Mouse (Mus musculus) limb, embryonic 14.5 days (tissue): ENCODE measurements around the gene Sec24a. TPM values are rescaled to one million over a fixed set of nuclear protein-coding genes. Genes with fewer than 3 reads are reported as not detected.
"Not testable (repeated sequence)": the region's sequence is repeated elsewhere in the genome, so short reads cannot be mapped to it uniquely, and the experiment has no call there.

Experiments used
- ATAC-seq: fragments of 200-750 bp; cut with Nextera tagmentation; 2 replicates; pipeline ENCODE4 v1.8.0; 2017; ENCODE audit warnings: low read depth, moderate number of reproducible peaks, moderate TSS enrichment; ENCODE audit not compliant: low FRiP score
- DNase-seq: peaks from one replicate; pipeline ENCODE4 v3.0.0-alpha.2; 2015; ENCODE audit warnings: low spot score
- H3K27ac ChIP-seq: fragments of 300-500 bp; sonication (generic); replicated peaks from 2 replicates; pipeline ENCODE4 v1.5.1; 2014; ENCODE audit warnings: low read depth, mild to moderate bottlenecking, low read length, moderate library complexity, mixed read lengths
- H3K27me3 ChIP-seq: fragments of 300-500 bp; sonication (generic); 2 replicates; pipeline ENCODE4 v1.6.1; 2014; ENCODE audit warnings: low read length, mixed read lengths; ENCODE audit not compliant: control insufficient read depth, insufficient read depth
- H3K36me3 ChIP-seq: fragments of 300-500 bp; sonication (generic); 2 replicates; pipeline ENCODE4 v1.6.1; 2014; ENCODE audit warnings: mild to moderate bottlenecking, low read length, moderate library complexity, mixed read lengths; ENCODE audit not compliant: control insufficient read depth, insufficient read depth
- H3K4me1 ChIP-seq: fragments of 300-500 bp; sonication (generic); 2 replicates; pipeline ENCODE4 v1.6.1; 2014; ENCODE audit warnings: antibody characterized with exemption, low read length, mixed read lengths; ENCODE audit not compliant: control insufficient read depth, insufficient read depth
- H3K4me2 ChIP-seq: fragments of 300-500 bp; sonication (generic); replicated peaks from 2 replicates; pipeline ENCODE4 v1.6.1; 2014; ENCODE audit warnings: low read depth, mild to moderate bottlenecking, low read length, moderate library complexity; ENCODE audit not compliant: severe bottlenecking
- H3K4me3 ChIP-seq: fragments of 300-500 bp; sonication (generic); replicated peaks from 2 replicates; pipeline ENCODE4 v1.5.1; 2014; ENCODE audit warnings: low read length
- H3K9ac ChIP-seq: fragments of 300-500 bp; sonication (generic); 2 replicates; pipeline ENCODE4 v1.6.1; 2014; ENCODE audit warnings: mild to moderate bottlenecking, low read depth, low read length, moderate library complexity; ENCODE audit not compliant: severe bottlenecking
- H3K9me3 ChIP-seq: fragments of 300-500 bp; sonication (generic); 2 replicates; pipeline ENCODE4 v1.6.1; 2016; ENCODE audit warnings: low read length; ENCODE audit not compliant: control insufficient read depth
- POLR2A ChIP-seq: fragments of 200-500 bp; IDR thresholded peaks from 2 replicates; pipeline ENCODE4 v1.8.0; 2012; ENCODE audit warnings: inconsistent platforms, mild to moderate bottlenecking, moderate library complexity, borderline replicate concordance; ENCODE audit not compliant: insufficient read depth, insufficient read length; ENCODE audit errors: extremely low read depth
- WGBS: fragments of 180-500 bp; shearing (Covaris S2); extraction: QIAGEN DNeasy Blood & Tissue Kit; methylation state at CpG from one replicate; pipeline ENCODE4 v1.1.7; 2014; 5-methylcytosine and 5-hydroxymethylcytosine counted together
- polyA plus RNA-seq, 2 experiments: library from polyadenylated mRNA; depleted of rRNA in 1 of 2; stranded (reverse) in 1 of 2; unstranded in 1 of 2; fragments of >200 nt; fragmentation: Nextera tagmentation in 1 of 2; extraction: Ambion mirVana in 1 of 2; gene quantifications; 2 replicates each; pipeline versions ENCODE4 v1.2.1 to v1.2.3; 2012 to 2014

Gene Sec24a
- polyA plus RNA-seq, 2 experiments: 15.2 to 18.0 TPM

- H3K36me3 ChIP-seq: peaks cover 46% of the 10 kb centered on the region
Observed at GRCm38 (mm10) chr11:51694984-51695383, 68.5 kb downstream of the Sec24a start.

DNA sequence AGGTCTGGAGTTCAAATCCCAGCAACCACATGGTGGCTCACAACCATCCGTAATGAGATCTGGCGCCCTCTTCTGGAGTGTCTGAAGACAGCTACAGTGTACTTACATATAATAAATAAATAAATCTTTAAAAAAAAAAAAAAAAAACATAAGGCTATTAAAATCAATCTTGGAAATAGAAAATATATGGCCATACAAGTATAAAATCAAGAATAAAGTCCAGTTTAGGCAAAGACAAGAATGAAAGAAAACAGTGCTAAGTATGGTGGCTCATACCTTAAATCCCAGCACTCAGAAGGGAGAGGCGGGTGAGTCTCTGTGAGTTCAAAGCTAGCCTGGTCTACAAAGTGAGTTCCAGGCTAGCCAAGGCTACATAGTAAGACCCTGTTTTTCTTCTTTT lies 72.8 kb downstream of the Sec24a start:
- not testable (repeated sequence) for H3K4me1 ChIP-seq, H3K9ac ChIP-seq, H3K27me3 ChIP-seq, H3K4me2 ChIP-seq, DNase-seq, ATAC-seq, H3K27ac ChIP-seq, H3K36me3 ChIP-seq, H3K4me3 ChIP-seq, H3K9me3 ChIP-seq
- 100% methylated on average over 1 of the region's 3 CpGs for WGBS

More at GRCm38 (mm10) chr11:51694984-51695383, 68.5 kb downstream of the Sec24a start:
- no peaks in the 10 kb centered on the region for H3K4me1 ChIP-seq
- ATAC-seq: no peak
- no peak overlapping the region for H3K27ac ChIP-seq
- no peak for TF ChIP-seq POLR2A
- no peak overlapping the region for H3K9ac ChIP-seq
- H3K9me3 ChIP-seq: no peaks in the 10 kb centered on the region
- H3K4me2 ChIP-seq: no peak overlapping the region
- 97% methylated on average over 3 of the region's 3 CpGs for WGBS
- no peak for DNase-seq
- no peaks in the 10 kb centered on the region for H3K27me3 ChIP-seq
- H3K4me3 ChIP-seq: no peak overlapping the region

DNA sequence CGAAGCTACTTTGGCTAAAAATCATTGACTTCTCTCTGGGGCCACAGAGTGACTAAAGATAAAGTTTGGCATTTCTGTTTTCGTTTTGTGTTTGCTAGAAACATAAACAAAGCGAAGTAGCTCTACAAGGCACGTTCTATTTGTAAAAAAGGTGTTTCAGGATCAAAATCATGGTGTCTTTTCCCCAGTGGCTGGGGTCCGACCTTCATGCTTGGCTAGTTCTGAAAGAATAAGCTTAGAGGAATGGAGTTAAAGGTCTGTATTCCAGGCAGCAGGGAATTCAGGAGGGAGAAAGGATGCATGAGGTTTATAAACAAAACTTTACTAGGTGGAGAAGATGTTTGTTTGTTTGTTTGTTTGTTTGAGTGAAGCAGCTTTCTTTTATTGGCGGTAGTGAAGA lies 74.1 kb downstream of the Sec24a start:
- Histone ChIP-seq H3K4me3 (peak overlapping the region; percentile 76), H3K9me3 (no peaks in the 10 kb centered on the region), H3K4me1 (peaks cover 9% of the 10 kb centered on the region), H3K36me3 (peaks cover 12% of the 10 kb centered on the region; the same call in 1 of the 2 replicates), H3K27me3 (no peaks in the 10 kb centered on the region), H3K27ac (peak overlapping the region; percentile 99), H3K4me2 (peak overlapping the region; percentile 81), H3K9ac (peak overlapping the region; percentile 85)
- ATAC-seq (no peak), DNase-seq (no peak)
- WGBS: 24% methylated on average over 6 of the region's 6 CpGs
- no peak for TF ChIP-seq POLR2A

- DNase-seq: peak; percentile 99
- ATAC-seq: peak; percentile 99
- peak within 1 kb of the TSS; percentile 85 for H3K9ac ChIP-seq
- H3K4me1 ChIP-seq: peaks cover 9% of the 10 kb centered on the region
- H3K36me3 ChIP-seq: peaks cover 12% of the 10 kb centered on the region; the same call in 1 of the 2 replicates
- no peaks in the 10 kb centered on the region for H3K9me3 ChIP-seq
- H3K27ac ChIP-seq: peak within 1 kb of the TSS; percentile 99
- H3K27me3 ChIP-seq: no peaks in the 10 kb centered on the region
- peak; percentile 89; the same call in 1 of the 2 replicates for TF ChIP-seq POLR2A
- peak within 1 kb of the TSS; percentile 76 for H3K4me3 ChIP-seq
- peak within 1 kb of the TSS; percentile 81 for H3K4me2 ChIP-seq
- WGBS: under 1% methylated on average over 60 of the region's 60 CpGs
Observed at GRCm38 (mm10) chr11:51688330-51689328, 74.8 kb downstream of the Sec24a start, which contains the start of gene 0610009B22Rik. TSS of gene 0610009B22Rik (minus strand) at chr11:51688874.

DNA sequence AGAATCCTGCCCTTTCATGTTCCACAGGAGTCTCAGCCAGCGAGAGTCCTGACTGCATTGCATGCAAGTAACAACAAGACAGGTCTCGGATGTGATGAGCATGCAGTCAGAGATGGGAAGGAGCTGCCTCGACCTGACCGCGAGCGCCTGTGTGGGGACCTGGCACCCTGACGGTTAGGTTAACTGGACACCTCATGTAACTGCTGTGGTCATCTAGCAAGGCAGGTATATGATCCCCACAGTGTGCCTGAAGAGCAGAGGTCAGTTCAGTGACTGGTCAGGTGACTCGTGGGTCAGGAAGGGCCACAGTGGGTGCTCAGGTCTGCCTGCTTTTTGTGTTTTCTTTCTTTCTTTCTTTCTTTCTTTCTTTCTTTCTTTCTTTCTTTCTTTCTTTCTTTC lies 81.5 kb downstream of the Sec24a start:
- Histone ChIP-seq H3K27me3 (no peaks in the 10 kb centered on the region), H3K9ac (no peak overlapping the region), H3K36me3 (peaks cover 8% of the 10 kb centered on the region; the same call in 1 of the 2 replicates), H3K27ac (no peak overlapping the region), H3K9me3 (no peaks in the 10 kb centered on the region), H3K4me1 (no peaks in the 10 kb centered on the region), H3K4me2 (no peak overlapping the region), H3K4me3 (no peak overlapping the region)
- ATAC-seq: no peak
- no peak for DNase-seq
- TF ChIP-seq POLR2A: no peak
- WGBS: 38% methylated on average over 8 of the region's 8 CpGs
